Mouse (Mus musculus) limb, embryonic 14.5 days (tissue): ENCODE data around the gene Sfxn3. TPM values are rescaled to one million over a fixed set of nuclear protein-coding genes. Genes with fewer than 3 reads are reported as not detected.

Experiments used
- ATAC-seq: fragments of 200-750 bp; cut with Nextera tagmentation; 2 replicates; pipeline ENCODE4 v1.8.0; 2017; ENCODE audit warnings: low read depth, moderate number of reproducible peaks, moderate TSS enrichment; ENCODE audit not compliant: low FRiP score
- DNase-seq: peaks from one replicate; pipeline ENCODE4 v3.0.0-alpha.2; 2015; ENCODE audit warnings: low spot score
- H3K27ac ChIP-seq: fragments of 300-500 bp; sonication (generic); replicated peaks from 2 replicates; pipeline ENCODE4 v1.5.1; 2014; ENCODE audit warnings: low read depth, mild to moderate bottlenecking, low read length, moderate library complexity, mixed read lengths
- H3K27me3 ChIP-seq: fragments of 300-500 bp; sonication (generic); 2 replicates; pipeline ENCODE4 v1.6.1; 2014; ENCODE audit warnings: low read length, mixed read lengths; ENCODE audit not compliant: control insufficient read depth, insufficient read depth
- H3K36me3 ChIP-seq: fragments of 300-500 bp; sonication (generic); 2 replicates; pipeline ENCODE4 v1.6.1; 2014; ENCODE audit warnings: mild to moderate bottlenecking, low read length, moderate library complexity, mixed read lengths; ENCODE audit not compliant: control insufficient read depth, insufficient read depth
- H3K4me1 ChIP-seq: fragments of 300-500 bp; sonication (generic); 2 replicates; pipeline ENCODE4 v1.6.1; 2014; ENCODE audit warnings: antibody characterized with exemption, low read length, mixed read lengths; ENCODE audit not compliant: control insufficient read depth, insufficient read depth
- H3K4me2 ChIP-seq: fragments of 300-500 bp; sonication (generic); replicated peaks from 2 replicates; pipeline ENCODE4 v1.6.1; 2014; ENCODE audit warnings: low read depth, mild to moderate bottlenecking, low read length, moderate library complexity; ENCODE audit not compliant: severe bottlenecking
- H3K4me3 ChIP-seq: fragments of 300-500 bp; sonication (generic); replicated peaks from 2 replicates; pipeline ENCODE4 v1.5.1; 2014; ENCODE audit warnings: low read length
- H3K9ac ChIP-seq: fragments of 300-500 bp; sonication (generic); 2 replicates; pipeline ENCODE4 v1.6.1; 2014; ENCODE audit warnings: mild to moderate bottlenecking, low read depth, low read length, moderate library complexity; ENCODE audit not compliant: severe bottlenecking
- H3K9me3 ChIP-seq: fragments of 300-500 bp; sonication (generic); 2 replicates; pipeline ENCODE4 v1.6.1; 2016; ENCODE audit warnings: low read length; ENCODE audit not compliant: control insufficient read depth
- POLR2A ChIP-seq: fragments of 200-500 bp; IDR thresholded peaks from 2 replicates; pipeline ENCODE4 v1.8.0; 2012; ENCODE audit warnings: inconsistent platforms, mild to moderate bottlenecking, moderate library complexity, borderline replicate concordance; ENCODE audit not compliant: insufficient read depth, insufficient read length; ENCODE audit errors: extremely low read depth
- WGBS: fragments of 180-500 bp; shearing (Covaris S2); extraction: QIAGEN DNeasy Blood & Tissue Kit; methylation state at CpG from one replicate; pipeline ENCODE4 v1.1.7; 2014; 5-methylcytosine and 5-hydroxymethylcytosine counted together
- polyA plus RNA-seq, 2 experiments: library from polyadenylated mRNA; depleted of rRNA in 1 of 2; stranded (reverse) in 1 of 2; unstranded in 1 of 2; fragments of >200 nt; fragmentation: Nextera tagmentation in 1 of 2; extraction: Ambion mirVana in 1 of 2; gene quantifications; 2 replicates each; pipeline versions ENCODE4 v1.2.1 to v1.2.3; 2012 to 2014

Gene Sfxn3
- polyA plus RNA-seq, 2 experiments, result 30.5 to 44.9 TPM

- peak overlapping the region; percentile 99 for H3K27ac ChIP-seq
- H3K9ac ChIP-seq, result peak overlapping the region; percentile 80
- DNase-seq, result peak; percentile 52
- H3K27me3 ChIP-seq, result no peaks in the 10 kb centered on the region
- H3K36me3 ChIP-seq, result peaks cover 24% of the 10 kb centered on the region
- 2% methylated on average over 10 of the region's 13 CpGs for WGBS
- H3K4me3 ChIP-seq, result peak overlapping the region; percentile 73
- no peak for ATAC-seq
- peak overlapping the region; percentile 96 for H3K4me2 ChIP-seq
- peaks cover 49% of the 10 kb centered on the region for H3K4me1 ChIP-seq
- no peaks in the 10 kb centered on the region for H3K9me3 ChIP-seq
- no peak for TF ChIP-seq POLR2A
These were observed 28.9 kb upstream of the Sfxn3 start for GRCm38 (mm10) chr19:45018351-45018831.

- DNase-seq, result no peak
- Histone ChIP-seq H3K27me3 (no peaks in the 10 kb centered on the region), H3K9ac (peak overlapping the region; percentile 8; the same call in 1 of the 2 replicates), H3K36me3 (peaks cover 42% of the 10 kb centered on the region), H3K4me2 (peak overlapping the region; percentile 22; the same call in 1 of the 2 replicates), H3K4me1 (peaks cover 34% of the 10 kb centered on the region), H3K9me3 (no peaks in the 10 kb centered on the region), H3K4me3 (no peak overlapping the region), H3K27ac (no peak overlapping the region)
- WGBS, result 51% methylated on average over 6 of the region's 6 CpGs
- TF ChIP-seq POLR2A, result no peak
- ATAC-seq, result no peak
These were observed 27.0 kb upstream of the Sfxn3 start for GRCm38 (mm10) chr19:45020348-45020747.

- Histone ChIP-seq H3K9me3 (no peaks in the 10 kb centered on the region), H3K4me3 (no peak overlapping the region), H3K36me3 (peaks cover 52% of the 10 kb centered on the region), H3K9ac (peak overlapping the region; percentile 8; the same call in 1 of the 2 replicates), H3K27me3 (no peaks in the 10 kb centered on the region), H3K4me2 (no peak overlapping the region), H3K27ac (no peak overlapping the region), H3K4me1 (peaks cover 31% of the 10 kb centered on the region)
- DNase-seq (no peak), ATAC-seq (no peak)
- no peak for TF ChIP-seq POLR2A
- 95% methylated on average over 15 of the region's 15 CpGs for WGBS
These were observed 25.9 kb upstream of the Sfxn3 start for GRCm38 (mm10) chr19:45021362-45021761.

GRCm38 (mm10) chr19:45023993-45024392, 23.3 kb upstream of the Sfxn3 start:
- DNase-seq, result no peak
- Histone ChIP-seq H3K27me3 (no peaks in the 10 kb centered on the region), H3K36me3 (peaks cover 78% of the 10 kb centered on the region), H3K9ac (no peak overlapping the region), H3K4me1 (peaks cover 21% of the 10 kb centered on the region), H3K4me3 (no peak overlapping the region), H3K9me3 (no peaks in the 10 kb centered on the region), H3K27ac (no peak overlapping the region), H3K4me2 (no peak overlapping the region)
- 84% methylated on average over 8 of the region's 11 CpGs for WGBS
- no peak for TF ChIP-seq POLR2A
- ATAC-seq, result no peak

GRCm38 (mm10) chr19:45024775-45025174, 22.5 kb upstream of the Sfxn3 start:
- Histone ChIP-seq H3K4me3 (no peak overlapping the region), H3K9me3 (no peaks in the 10 kb centered on the region), H3K27me3 (no peaks in the 10 kb centered on the region), H3K4me2 (no peak overlapping the region), H3K4me1 (peaks cover 17% of the 10 kb centered on the region), H3K27ac (no peak overlapping the region), H3K36me3 (peaks cover 80% of the 10 kb centered on the region), H3K9ac (no peak overlapping the region)
- TF ChIP-seq POLR2A, result no peak
- 89% methylated on average over 20 of the region's 20 CpGs for WGBS
- DNase-seq (no peak), ATAC-seq (peak; percentile 16; the same call in 1 of the 2 replicates)

- DNase-seq (no peak), ATAC-seq (no peak)
- Histone ChIP-seq H3K9me3 (no peaks in the 10 kb centered on the region), H3K36me3 (peaks cover 76% of the 10 kb centered on the region), H3K27me3 (no peaks in the 10 kb centered on the region), H3K27ac (no peak overlapping the region), H3K4me2 (no peak overlapping the region), H3K4me3 (no peak overlapping the region), H3K9ac (no peak overlapping the region), H3K4me1 (peaks cover 5% of the 10 kb centered on the region; the same call in 1 of the 2 replicates)
- no peak for TF ChIP-seq POLR2A
- 74% methylated on average over 31 of the region's 37 CpGs for WGBS
These were observed 21.2 kb upstream of the Sfxn3 start for GRCm38 (mm10) chr19:45025937-45026568.
